8 mouse cellular contexts compared by ENCODE assay signal in the genomic region with DNA sequence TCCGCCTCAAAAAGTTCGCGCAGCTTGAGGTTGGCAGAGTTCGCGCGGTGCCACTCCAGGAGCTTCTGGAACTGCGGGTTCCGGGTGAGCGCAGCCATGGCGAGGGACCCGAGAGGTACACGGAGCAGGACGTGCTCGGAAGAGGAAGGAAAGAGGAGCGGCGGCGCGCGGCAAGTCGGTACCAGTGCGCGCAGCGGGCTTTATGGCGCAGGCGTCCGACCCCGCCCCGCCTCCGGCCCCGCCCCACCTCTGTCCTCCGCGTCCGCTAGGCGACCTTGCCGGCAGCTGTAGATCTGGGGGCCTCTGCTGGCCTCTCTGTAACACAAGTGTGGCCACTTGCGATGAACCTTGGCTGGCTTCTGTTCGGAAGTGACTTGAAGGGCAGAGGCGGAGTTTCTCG. TPM values are rescaled to one million over a fixed set of nuclear protein-coding genes. Genes with fewer than 3 reads are reported as not detected.
DNase-seq lines count a peak whose midpoint lies in the region; ATAC-seq lines count a peak whose summit lies in the region.

A gene (minus strand): TSS at position 221 of the 400 bp plus-strand sequence.

- peak within 1 kb of the TSS; percentile 86 for H3K9ac ChIP-seq in forebrain, embryonic 11.5 days (ENCODE audit: low read length)
- peak within 1 kb of the TSS; percentile 86 for H3K9ac ChIP-seq in heart, embryonic 15.5 days
- H3K9ac ChIP-seq in liver, embryonic 15.5 days, result peak within 1 kb of the TSS; percentile 77
- peak within 1 kb of the TSS; percentile 70 for H3K9ac ChIP-seq in neural tube, embryonic 11.5 days (ENCODE audit: low read length)
- peak within 1 kb of the TSS; percentile 86 for H3K9ac ChIP-seq in stomach, embryonic 16.5 days (ENCODE audit: low read length)

- DNase-seq in ES-CJ7 (ENCODE audit: low read depth, low spot score), result peak; percentile 85
- peak; percentile 81 for DNase-seq in c-Kit-positive CD71-positive TER-119-negative erythroid progenitor cells, embryonic 14.5 days (ENCODE audit: low read depth)
- peak; percentile 95 for DNase-seq in forebrain, embryonic 11.5 days (ENCODE audit: low spot score)
- peak; percentile 92 for DNase-seq in kidney, postnatal 14 days
- DNase-seq in neural tube, embryonic 11.5 days (ENCODE audit: low spot score), result peak; percentile 93

- peak; percentile 68 for ATAC-seq in forebrain, embryonic 11.5 days (replicated peaks; ENCODE audit: low FRiP score)
- ATAC-seq in heart, embryonic 15.5 days (replicated peaks; ENCODE audit: insufficient number of reproducible peaks, insufficient read depth, low FRiP score, low read depth), result peak; percentile 73
- peak; percentile 58 for ATAC-seq in liver, embryonic 15.5 days (ENCODE audit: insufficient read depth)
- ATAC-seq in neural tube, embryonic 11.5 days (ENCODE audit: insufficient read depth, low FRiP score, low TSS enrichment), result peak; percentile 76
- peak; percentile 78 for ATAC-seq in stomach, embryonic 16.5 days (ENCODE audit: insufficient read depth, low FRiP score)

- H3K36me3 ChIP-seq in forebrain, embryonic 11.5 days (ENCODE audit: control insufficient read depth, insufficient read depth, low read length), result peaks cover 6% of the 10 kb centered on the region
- H3K36me3 ChIP-seq in heart, embryonic 15.5 days, result peaks cover 29% of the 10 kb centered on the region
- H3K36me3 ChIP-seq in liver, embryonic 15.5 days (replicated peaks), result peaks cover 26% of the 10 kb centered on the region
- H3K36me3 ChIP-seq in neural tube, embryonic 11.5 days (ENCODE audit: control insufficient read depth, insufficient read depth, low read length), result peaks cover 6% of the 10 kb centered on the region; the same call in 1 of the 2 replicates
- H3K36me3 ChIP-seq in stomach, embryonic 16.5 days (ENCODE audit: control insufficient read depth, insufficient read depth, low read length), result peaks cover 10% of the 10 kb centered on the region; the same call in 1 of the 2 replicates

- peaks cover 15% of the 10 kb centered on the region for H3K4me1 ChIP-seq in forebrain, embryonic 11.5 days (replicated peaks; ENCODE audit: control insufficient read depth, insufficient read depth, low read length)
- H3K4me1 ChIP-seq in heart, embryonic 15.5 days (replicated peaks), result peaks cover 64% of the 10 kb centered on the region
- peaks cover 93% of the 10 kb centered on the region for H3K4me1 ChIP-seq in liver, embryonic 15.5 days (replicated peaks)
- H3K4me1 ChIP-seq in neural tube, embryonic 11.5 days (ENCODE audit: control insufficient read depth, insufficient read depth, low read length), result 0 out of 2 replicates have a peak, but pooled peaks cover 6% of the 10 kb centered on the region
- peaks cover 37% of the 10 kb centered on the region for H3K4me1 ChIP-seq in stomach, embryonic 16.5 days (ENCODE audit: control insufficient read depth, insufficient read depth, low read length)

- peak within 1 kb of the TSS; percentile 73 for H3K4me3 ChIP-seq in forebrain, embryonic 11.5 days (ENCODE audit: low read depth, low read length)
- H3K4me3 ChIP-seq in heart, embryonic 15.5 days, result peak within 1 kb of the TSS; percentile 78
- H3K4me3 ChIP-seq in liver, embryonic 15.5 days (replicated peaks), result peak within 1 kb of the TSS; percentile 76
- H3K4me3 ChIP-seq in neural tube, embryonic 11.5 days (ENCODE audit: low read depth, low read length), result peak within 1 kb of the TSS; percentile 61
- peak within 1 kb of the TSS; percentile 79 for H3K4me3 ChIP-seq in stomach, embryonic 16.5 days (replicated peaks; ENCODE audit: low read length)

- no peaks in the 10 kb centered on the region for H3K27me3 ChIP-seq in forebrain, embryonic 11.5 days (ENCODE audit: control insufficient read depth, insufficient read depth, low read length)
- no peaks in the 10 kb centered on the region for H3K27me3 ChIP-seq in heart, embryonic 15.5 days
- no peaks in the 10 kb centered on the region for H3K27me3 ChIP-seq in liver, embryonic 15.5 days
- no peaks in the 10 kb centered on the region for H3K27me3 ChIP-seq in neural tube, embryonic 11.5 days (ENCODE audit: control insufficient read depth, insufficient read depth, low read length)
- H3K27me3 ChIP-seq in stomach, embryonic 16.5 days (ENCODE audit: control insufficient read depth, insufficient read depth, low read length), result no peaks in the 10 kb centered on the region

- WGBS in forebrain, embryonic 11.5 days, result under 1% methylated on average over 36 of the region's 39 CpGs
- 0% methylated on average over 39 of the region's 39 CpGs for WGBS in heart, embryonic 15.5 days
- WGBS in liver, embryonic 15.5 days (ENCODE audit: insufficient replicate concordance), result 0% methylated on average over 35 of the region's 39 CpGs
- WGBS in neural tube, embryonic 11.5 days, result under 1% methylated on average over 39 of the region's 39 CpGs
- WGBS in stomach, embryonic 16.5 days, result under 1% methylated on average over 38 of the region's 39 CpGs

- peak within 1 kb of the TSS; percentile 53; the same call in 1 of the 2 replicates for H3K27ac ChIP-seq in forebrain, embryonic 11.5 days (ENCODE audit: low read depth, low read length)
- H3K27ac ChIP-seq in heart, embryonic 15.5 days, result peak within 1 kb of the TSS; percentile 96
- peak within 1 kb of the TSS; percentile 77 for H3K27ac ChIP-seq in liver, embryonic 15.5 days (replicated peaks)
- 0 out of 2 replicates have a peak within 1 kb of the TSS, but pooled peaks have one; percentile 54 for H3K27ac ChIP-seq in neural tube, embryonic 11.5 days (ENCODE audit: low read depth, low read length)
- H3K27ac ChIP-seq in stomach, embryonic 16.5 days (ENCODE audit: low read length), result peak within 1 kb of the TSS; percentile 93

- H3K4me2 ChIP-seq in forebrain, embryonic 11.5 days (ENCODE audit: low read depth, low read length, severe bottlenecking), result peak within 1 kb of the TSS; percentile 77
- H3K4me2 ChIP-seq in heart, embryonic 15.5 days, result peak within 1 kb of the TSS; percentile 73
- H3K4me2 ChIP-seq in liver, embryonic 15.5 days, result peak within 1 kb of the TSS; percentile 96
- H3K4me2 ChIP-seq in neural tube, embryonic 11.5 days (ENCODE audit: low read depth), result peak within 1 kb of the TSS; percentile 75
- H3K4me2 ChIP-seq in stomach, embryonic 16.5 days (ENCODE audit: low read depth, low read length), result peak within 1 kb of the TSS; percentile 78

- no peaks in the 10 kb centered on the region for H3K9me3 ChIP-seq in forebrain, embryonic 11.5 days (ENCODE audit: control insufficient read depth, low read length)
- no peaks in the 10 kb centered on the region for H3K9me3 ChIP-seq in heart, embryonic 15.5 days (replicated peaks)
- H3K9me3 ChIP-seq in liver, embryonic 15.5 days (replicated peaks), result no peaks in the 10 kb centered on the region
- H3K9me3 ChIP-seq in neural tube, embryonic 11.5 days (ENCODE audit: control insufficient read depth, low read length), result no peaks in the 10 kb centered on the region
- no peaks in the 10 kb centered on the region for H3K9me3 ChIP-seq in stomach, embryonic 16.5 days (replicated peaks; ENCODE audit: control insufficient read depth, low read length)

RNA-seq across cellular contexts. Expression of the gene that starts here (rescaled TPM):
- 376 and 377 TPM in 2 replicates for polyA plus RNA-seq in forebrain, embryonic 11.5 days (2014; fragmentation: Nextera tagmentation; extraction: Ambion mirVana)
- 660 and 727 TPM in 2 replicates for polyA plus RNA-seq in heart, embryonic 15.5 days (2015; fragmentation: Nextera tagmentation; extraction: Ambion mirVana)
- polyA plus RNA-seq in liver, embryonic 15.5 days (2015; fragmentation: Nextera tagmentation; extraction: Ambion mirVana), result 149 and 159 TPM in 2 replicates
- 306 and 324 TPM in 2 replicates for polyA plus RNA-seq in neural tube, embryonic 11.5 days (2014; fragmentation: Nextera tagmentation; extraction: Ambion mirVana)
- 347 and 352 TPM in 2 replicates for polyA plus RNA-seq in stomach, embryonic 16.5 days (2015; fragmentation: Nextera tagmentation; extraction: Ambion mirVana)

Comparison
In these comparisons a context has a peak if more than half of its experiments do, and no peak if none do; other contexts are left out.
1. Peak in every context shown above with its lines: DNase-seq, ATAC-seq, H3K4me3 ChIP-seq and H3K27ac ChIP-seq.